Mouse (Mus musculus): ENCODE data around the gene Ttc32. TPM values are rescaled to one million over a fixed set of nuclear protein-coding genes. Genes with fewer than 3 reads are reported as not detected.

The Ttc32 gene
- 4.7 TPM for polyA plus RNA-seq (2015; fragmentation: Illumina TruSeq; extraction: RNeasy Lipid Tissue Mini Kit (QIAGEN cat#74804); ENCODE audit: insufficient read depth, low read depth, low replicate concordance)

DNA sequence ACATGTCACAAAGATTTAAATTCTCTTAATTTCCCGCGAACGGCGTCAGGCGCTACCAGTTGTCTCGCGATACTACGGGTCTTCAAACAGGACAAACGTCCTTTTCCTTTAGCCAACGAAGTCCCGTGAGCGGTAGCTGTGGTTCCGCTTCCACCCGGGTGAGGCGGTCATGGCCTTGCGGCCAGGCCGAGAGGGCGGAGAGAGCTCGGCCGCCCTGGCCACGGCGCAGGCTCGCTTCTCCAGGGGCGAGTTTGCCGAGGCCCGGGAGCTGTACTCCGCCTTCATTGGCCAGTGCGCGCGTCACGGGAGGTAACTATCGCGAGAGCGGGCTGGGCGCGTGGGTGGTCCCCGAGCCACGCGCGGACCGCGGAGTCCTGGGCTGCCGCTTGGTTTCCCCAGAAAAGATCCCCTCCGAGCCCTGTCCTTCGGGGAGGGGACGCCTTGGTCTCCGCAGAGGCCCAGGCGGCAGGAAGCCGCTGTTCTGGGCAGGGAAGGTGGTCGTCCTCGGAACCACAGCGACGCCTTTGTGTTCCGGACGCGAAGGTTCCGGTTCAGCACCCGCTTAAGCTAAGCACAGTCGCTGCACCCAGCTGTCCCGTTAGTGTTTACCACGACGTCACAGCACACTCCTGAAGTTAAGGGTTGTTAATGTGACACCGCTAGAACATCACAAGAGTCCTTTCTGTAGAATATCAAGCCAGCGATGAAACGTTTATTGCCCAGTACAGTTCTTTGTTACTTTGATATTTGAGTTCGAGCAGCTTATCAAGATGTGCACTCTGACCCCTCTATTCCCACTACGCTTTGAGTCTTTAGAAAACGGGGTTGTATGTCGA lies at the start of gene Ttc32:
Gene Ttc32 (plus strand): TSS at position 110 of the 836 bp plus-strand sequence.

Other genes starting within 250 kb of the Ttc32 start
- gene Laptm4a, start 108.3 kb upstream of the Ttc32 start, polyA plus RNA-seq (2015; fragmentation: Illumina TruSeq; extraction: RNeasy Lipid Tissue Mini Kit (QIAGEN cat#74804); ENCODE audit: insufficient read depth, low read depth, low replicate concordance), result 119 TPM
- not detected for gene Matn3, start 82.1 kb upstream of the Ttc32 start, polyA plus RNA-seq (2015; fragmentation: Illumina TruSeq; extraction: RNeasy Lipid Tissue Mini Kit (QIAGEN cat#74804); ENCODE audit: insufficient read depth, low read depth, low replicate concordance)
- gene Wdr35, start 56.1 kb upstream of the Ttc32 start, polyA plus RNA-seq (2015; fragmentation: Illumina TruSeq; extraction: RNeasy Lipid Tissue Mini Kit (QIAGEN cat#74804); ENCODE audit: insufficient read depth, low read depth, low replicate concordance), result 2.8 TPM